Mouse (Mus musculus) heart, embryonic 10.5 days (tissue): ENCODE measurements around the gene Mfsd6l. TPM values are rescaled to one million over a fixed set of nuclear protein-coding genes. Genes with fewer than 3 reads are reported as not detected.

Source experiments
- DNase-seq: peaks from one replicate; pipeline ENCODE4 v3.0.0-alpha.2; 2017; ENCODE audit warnings: low spot score
- H3K27ac ChIP-seq: fragments of 300-500 bp; sonication (generic); 2 replicates; pipeline ENCODE4 v1.5.1; 2016; ENCODE audit warnings: mild to moderate bottlenecking
- H3K27me3 ChIP-seq: fragments of 300-500 bp; sonication (generic); 2 replicates; pipeline ENCODE4 v1.6.1; 2016; ENCODE audit warnings: mild to moderate bottlenecking; ENCODE audit not compliant: poor library complexity, insufficient read depth, severe bottlenecking
- H3K36me3 ChIP-seq: fragments of 300-500 bp; sonication (generic); 2 replicates; pipeline ENCODE4 v1.6.1; 2016; ENCODE audit warnings: mild to moderate bottlenecking, moderate library complexity
- H3K4me1 ChIP-seq: fragments of 300-500 bp; sonication (generic); 2 replicates; pipeline ENCODE4 v1.6.1; 2016; ENCODE audit warnings: mild to moderate bottlenecking
- H3K4me3 ChIP-seq: fragments of 300-500 bp; sonication (generic); 2 replicates; pipeline ENCODE4 v1.5.1; 2016; ENCODE audit warnings: mild to moderate bottlenecking, moderate library complexity
- H3K9me3 ChIP-seq: fragments of 300-500 bp; sonication (generic); 2 replicates; pipeline ENCODE4 v1.6.1; 2016; ENCODE audit warnings: mild to moderate bottlenecking, moderate library complexity
- WGBS: fragments of 180-500 bp; shearing (Covaris S2); methylation state at CpG from one replicate; pipeline ENCODE4 v1.1.7; 2016; 5-methylcytosine and 5-hydroxymethylcytosine counted together
- polyA plus RNA-seq: library from polyadenylated mRNA; unstranded; fragments of >200 nt; fragmentation: Nextera tagmentation; extraction: Ambion mirVana; gene quantifications from 2 replicates; pipeline ENCODE4 v1.2.1, GENCODE M21; 2016

The Mfsd6l gene
- polyA plus RNA-seq, 1 experiment from 2014 or later: 0.16 TPM

DNA sequence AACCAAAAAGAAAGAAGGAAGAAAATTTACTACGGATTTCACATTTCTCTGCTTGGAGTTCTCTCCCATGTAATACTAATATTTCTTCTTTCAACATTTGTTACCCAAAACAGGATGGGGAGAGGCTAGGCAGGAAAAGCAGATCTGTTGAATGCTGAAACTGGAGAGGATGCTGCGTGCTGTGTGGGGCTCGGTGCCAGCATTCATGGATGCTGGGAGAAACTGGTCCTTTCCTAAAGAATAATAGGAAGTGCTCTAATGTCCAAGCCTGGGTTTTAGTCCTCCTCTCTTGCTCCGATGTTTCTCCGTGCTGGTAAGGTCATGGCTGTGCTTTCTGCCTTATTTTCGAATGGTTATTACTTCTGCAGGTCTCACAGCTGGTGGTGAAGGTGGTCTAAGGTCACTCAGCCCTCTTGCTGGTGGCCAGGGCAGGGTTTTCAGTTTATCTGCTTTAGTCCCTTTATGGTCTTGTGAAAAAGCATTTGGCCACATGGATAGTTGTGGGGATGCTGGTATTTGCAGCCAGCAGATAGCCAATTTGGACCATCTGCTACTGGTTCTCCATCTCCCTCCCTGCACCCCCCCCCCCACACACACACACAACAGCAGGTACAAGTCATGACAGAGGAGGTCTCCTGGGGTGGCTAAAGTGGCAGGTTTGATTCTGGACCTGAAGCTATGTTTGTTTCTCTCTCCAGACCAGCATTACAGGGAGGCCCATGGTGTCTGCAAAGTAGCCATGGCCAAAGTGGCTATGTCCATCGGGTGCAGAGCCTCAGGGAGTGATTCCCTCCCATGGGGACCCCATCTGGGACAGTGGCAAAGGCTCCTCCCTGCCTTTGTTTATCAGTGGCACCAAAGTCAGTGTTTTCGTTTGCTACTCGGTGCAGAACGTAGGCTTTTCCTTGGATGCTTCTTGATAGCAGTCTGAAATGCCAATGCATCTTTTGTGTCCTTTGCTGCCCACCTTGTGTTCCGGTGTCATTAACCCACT lies 6.3 kb downstream of the Mfsd6l start:
- no peaks in the 10 kb centered on the region for H3K4me1 ChIP-seq
- no peak overlapping the region for H3K27ac ChIP-seq
- H3K27me3 ChIP-seq: peaks cover 22% of the 10 kb centered on the region
- no peak for DNase-seq
- H3K4me3 ChIP-seq: no peak overlapping the region
- no peaks in the 10 kb centered on the region for H3K9me3 ChIP-seq
- 77% methylated on average over 11 of the region's 11 CpGs for WGBS
- no peaks in the 10 kb centered on the region for H3K36me3 ChIP-seq

GRCm38 (mm10) chr11:68564356-68565031 lies 8.5 kb downstream of the Mfsd6l start:
- H3K4me3 ChIP-seq: no peak overlapping the region
- no peaks in the 10 kb centered on the region for H3K9me3 ChIP-seq
- H3K27me3 ChIP-seq: peaks cover 17% of the 10 kb centered on the region
- 73% methylated on average over 13 of the region's 13 CpGs for WGBS
- H3K36me3 ChIP-seq: no peaks in the 10 kb centered on the region
- DNase-seq: no peak
- H3K27ac ChIP-seq: no peak overlapping the region
- H3K4me1 ChIP-seq: no peaks in the 10 kb centered on the region

DNA sequence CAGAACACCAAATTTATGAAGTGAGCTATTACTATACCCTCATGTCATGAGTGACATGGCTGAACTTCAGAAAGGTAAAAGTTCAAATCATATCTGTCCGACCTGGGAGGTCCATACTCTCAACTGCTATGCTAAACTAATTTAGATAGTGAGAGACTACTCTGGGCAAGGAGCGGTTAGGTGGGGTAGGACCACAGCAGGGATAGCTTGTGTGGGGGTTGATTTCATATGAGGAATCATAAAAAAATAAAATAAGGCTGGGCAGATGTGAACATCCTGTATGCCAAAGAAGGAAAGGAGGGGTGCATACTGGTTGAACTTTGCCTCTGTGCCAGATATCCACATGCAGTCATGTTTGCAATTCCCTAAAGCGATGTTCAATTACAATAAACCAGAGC lies 9.0 kb downstream of the Mfsd6l start:
- H3K27ac ChIP-seq: no peak overlapping the region
- WGBS: 82% methylated on average over 3 of the region's 3 CpGs
- H3K36me3 ChIP-seq: no peaks in the 10 kb centered on the region
- no peaks in the 10 kb centered on the region for H3K9me3 ChIP-seq
- H3K4me1 ChIP-seq: no peaks in the 10 kb centered on the region
- H3K4me3 ChIP-seq: no peak overlapping the region
- peaks cover 17% of the 10 kb centered on the region for H3K27me3 ChIP-seq
- DNase-seq: no peak

GRCm38 (mm10) chr11:68566447-68567059 lies 10.6 kb downstream of the Mfsd6l start:
- Histone ChIP-seq H3K4me3 (peak overlapping the region; percentile 46), H3K27ac (no peak overlapping the region), H3K4me1 (no peaks in the 10 kb centered on the region), H3K27me3 (peaks cover 17% of the 10 kb centered on the region), H3K36me3 (no peaks in the 10 kb centered on the region), H3K9me3 (no peaks in the 10 kb centered on the region)
- DNase-seq: no peak
- WGBS: 25% methylated on average over 17 of the region's 17 CpGs

GRCm38 (mm10) chr11:68570861-68571260 lies 14.9 kb downstream of the Mfsd6l start:
- no peak for DNase-seq
- Histone ChIP-seq H3K4me3 (no peak overlapping the region), H3K4me1 (no peaks in the 10 kb centered on the region), H3K36me3 (no peaks in the 10 kb centered on the region), H3K27ac (no peak overlapping the region), H3K27me3 (peaks cover 9% of the 10 kb centered on the region), H3K9me3 (no peaks in the 10 kb centered on the region)
- 79% methylated on average over 5 of the region's 5 CpGs for WGBS

DNA sequence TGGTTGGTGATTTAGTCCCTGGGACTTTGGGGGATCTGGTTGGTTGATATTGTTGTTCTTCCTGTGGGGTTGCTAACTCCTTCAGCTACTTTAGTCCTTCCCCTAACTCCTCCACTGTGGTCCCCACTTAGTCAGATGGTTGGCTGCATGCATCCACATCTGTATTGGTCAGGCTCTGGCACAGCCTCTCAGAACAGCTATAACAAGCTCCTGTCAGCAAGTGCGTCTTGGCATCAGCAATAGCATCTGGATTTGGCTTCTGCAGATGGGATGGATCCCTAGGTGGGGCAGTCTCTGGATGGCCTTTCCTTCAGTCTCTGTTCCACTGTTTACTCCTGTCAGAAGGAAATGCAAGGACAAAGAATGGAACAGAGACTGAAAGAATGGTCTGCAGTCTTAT lies 21.1 kb downstream of the Mfsd6l start:
- WGBS: 80% methylated on average over 1 of the region's 1 CpGs
- Histone ChIP-seq H3K27me3 (no peaks in the 10 kb centered on the region), H3K36me3 (no peaks in the 10 kb centered on the region)

DNA sequence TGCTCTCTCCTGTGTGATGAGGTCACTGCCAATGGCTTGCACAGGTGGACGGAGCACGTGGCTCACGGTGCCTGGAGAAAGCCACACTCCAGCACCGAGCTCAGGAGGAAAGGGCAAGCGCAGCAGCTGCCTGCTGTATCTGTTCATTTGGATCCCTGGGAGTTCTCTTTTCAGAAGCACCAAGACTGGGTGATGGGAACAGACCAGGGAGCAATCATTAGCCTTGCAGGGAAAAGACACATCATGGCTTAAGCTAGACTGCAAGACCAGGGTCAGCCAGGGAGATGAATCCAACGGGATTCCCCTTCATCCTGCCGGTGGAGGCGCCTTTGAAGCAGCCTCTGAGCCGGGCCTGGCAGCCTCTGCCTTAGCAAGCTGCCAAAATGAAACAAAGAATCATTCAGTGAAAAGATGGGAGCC lies 23.5 kb downstream of the Mfsd6l start:
- Histone ChIP-seq H3K27me3 (no peaks in the 10 kb centered on the region), H3K27ac (no peak overlapping the region), H3K4me3 (no peak overlapping the region), H3K4me1 (no peaks in the 10 kb centered on the region), H3K9me3 (no peaks in the 10 kb centered on the region), H3K36me3 (no peaks in the 10 kb centered on the region)
- WGBS: 40% methylated on average over 9 of the region's 9 CpGs
- no peak for DNase-seq

More for the DNA sequence above, 21.1 kb downstream of the Mfsd6l start:
- Histone ChIP-seq H3K4me3 (no peak overlapping the region), H3K4me1 (no peaks in the 10 kb centered on the region), H3K27ac (no peak overlapping the region), H3K9me3 (no peaks in the 10 kb centered on the region)
- DNase-seq: no peak

GRCm38 (mm10) chr11:68580566-68580965 lies 24.6 kb downstream of the Mfsd6l start:
- no peak for DNase-seq
- Histone ChIP-seq H3K4me3 (no peak overlapping the region), H3K27ac (no peak overlapping the region), H3K36me3 (no peaks in the 10 kb centered on the region), H3K4me1 (no peaks in the 10 kb centered on the region), H3K27me3 (no peaks in the 10 kb centered on the region; the same call in 1 of the 2 replicates), H3K9me3 (no peaks in the 10 kb centered on the region)
- WGBS: 36% methylated on average over 6 of the region's 6 CpGs

DNA sequence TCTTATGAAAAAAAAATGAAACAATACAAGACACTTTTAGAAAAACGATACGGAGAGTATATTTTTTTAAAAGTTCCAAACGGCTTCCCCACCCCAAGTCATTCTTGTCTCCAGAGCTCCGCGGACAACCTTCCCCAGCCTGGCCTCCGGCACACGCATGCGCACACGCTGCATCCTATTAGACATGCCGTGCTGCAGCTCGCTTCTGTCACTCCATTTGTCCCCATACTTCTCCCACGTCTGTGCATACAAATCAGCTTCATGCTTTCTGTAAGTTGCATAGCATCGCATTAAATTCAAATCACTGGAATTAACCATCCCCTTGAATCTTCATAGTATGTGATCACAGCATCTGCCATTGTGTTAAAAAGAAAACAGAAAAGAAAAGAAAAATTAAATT lies 27.2 kb downstream of the Mfsd6l start:
- no peak for DNase-seq
- 89% methylated on average over 13 of the region's 13 CpGs for WGBS
- Histone ChIP-seq H3K9me3 (no peaks in the 10 kb centered on the region), H3K36me3 (no peaks in the 10 kb centered on the region), H3K27me3 (no peaks in the 10 kb centered on the region; the same call in 1 of the 2 replicates), H3K4me3 (no peak overlapping the region), H3K27ac (no peak overlapping the region), H3K4me1 (0 out of 2 replicates have a peak, but pooled peaks cover 6% of the 10 kb centered on the region)

DNA sequence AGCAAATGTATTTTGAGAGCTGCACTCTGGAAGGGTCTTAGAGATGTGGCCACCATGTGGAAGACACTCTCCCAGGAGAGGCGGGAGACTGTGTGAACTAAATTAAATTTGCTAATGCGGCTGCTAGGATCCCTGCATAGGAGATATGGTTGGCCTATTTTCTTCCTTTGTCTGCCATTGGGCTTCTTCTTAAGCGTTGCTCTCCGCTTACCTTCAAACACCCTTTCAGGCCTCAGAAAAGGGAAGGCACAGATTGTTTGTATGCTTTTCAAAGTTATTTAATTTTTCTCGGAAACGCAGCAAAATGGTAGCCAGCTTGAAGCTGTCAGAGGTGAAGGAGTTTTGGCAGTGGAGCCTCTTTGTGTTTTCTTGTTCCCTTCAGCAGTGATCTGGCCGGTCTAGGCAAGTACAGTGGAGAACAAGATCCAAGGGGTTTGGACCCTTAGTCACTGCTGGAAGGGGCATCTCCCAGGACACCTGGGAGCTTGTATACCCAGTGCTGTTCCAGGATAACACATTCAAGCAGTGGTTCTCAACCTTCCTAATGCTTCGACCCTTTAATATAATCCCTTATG lies 28.0 kb downstream of the Mfsd6l start:
- no peak for DNase-seq
- H3K27ac ChIP-seq: no peak overlapping the region
- no peaks in the 10 kb centered on the region for H3K36me3 ChIP-seq
- no peak overlapping the region for H3K4me3 ChIP-seq
- 0 out of 2 replicates have a peak, but pooled peaks cover 6% of the 10 kb centered on the region for H3K4me1 ChIP-seq
- H3K27me3 ChIP-seq: no peaks in the 10 kb centered on the region; the same call in 1 of the 2 replicates
- H3K9me3 ChIP-seq: no peaks in the 10 kb centered on the region
- WGBS: 70% methylated on average over 8 of the region's 8 CpGs

DNA sequence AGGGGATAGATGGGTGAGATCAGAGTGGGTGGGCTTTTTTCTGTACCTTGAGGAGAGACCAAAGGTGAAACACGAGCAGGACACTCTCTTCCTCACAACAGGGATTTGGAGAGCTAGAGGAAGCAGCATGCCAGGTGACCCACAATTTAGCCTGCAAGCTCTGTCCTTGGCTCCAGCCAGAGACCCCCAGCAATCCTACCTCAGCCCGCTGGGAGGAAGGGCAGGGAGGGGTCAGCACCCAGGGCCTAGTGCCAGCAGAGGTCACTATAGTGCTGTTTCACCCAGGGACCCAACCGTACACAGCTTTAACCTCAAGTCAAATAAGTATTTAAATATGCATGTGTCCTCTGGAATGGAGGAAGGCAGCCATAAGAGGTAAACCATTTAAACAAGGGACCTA lies 29.9 kb downstream of the Mfsd6l start:
- Histone ChIP-seq H3K36me3 (no peaks in the 10 kb centered on the region), H3K27ac (0 out of 2 replicates have a peak overlapping the region, but pooled peaks have one; percentile 45), H3K27me3 (no peaks in the 10 kb centered on the region; the same call in 1 of the 2 replicates), H3K4me3 (no peak overlapping the region), H3K9me3 (no peaks in the 10 kb centered on the region), H3K4me1 (peaks cover 19% of the 10 kb centered on the region)
- 9% methylated on average over 3 of the region's 3 CpGs for WGBS
- DNase-seq: no peak

DNA sequence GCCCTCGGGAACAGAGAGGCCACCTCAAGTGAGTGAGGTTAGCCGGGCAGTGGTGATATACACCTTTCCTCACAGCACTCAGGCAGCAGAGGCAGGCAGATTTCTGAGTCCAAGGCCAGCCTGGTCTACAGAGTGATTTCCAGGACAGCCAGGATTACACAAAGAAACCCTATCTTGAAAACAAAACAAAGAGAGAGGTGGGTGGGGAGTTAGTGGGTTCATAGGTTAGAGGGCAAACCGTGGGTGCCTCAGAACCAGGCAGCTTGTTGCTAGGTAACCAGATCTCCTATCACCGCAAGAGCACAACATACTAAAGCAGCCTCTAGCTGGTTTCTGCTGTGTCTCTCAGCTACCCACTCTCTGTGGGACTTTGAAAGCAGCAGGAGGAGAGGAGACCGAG lies 30.7 kb downstream of the Mfsd6l start, which contains the start of gene Ccdc42:
Gene Ccdc42 (plus strand): TSS at position 301 of the 400 bp plus-strand sequence.
- 64% methylated on average over 5 of the region's 5 CpGs for WGBS
- Histone ChIP-seq H3K36me3 (no peaks in the 10 kb centered on the region), H3K4me3 (no peak within 1 kb of the TSS)

More for the DNA sequence above, 30.7 kb downstream of the Mfsd6l start, which contains the start of gene Ccdc42:
- no peaks in the 10 kb centered on the region; the same call in 1 of the 2 replicates for H3K27me3 ChIP-seq
- peaks cover 28% of the 10 kb centered on the region for H3K4me1 ChIP-seq
- no peaks in the 10 kb centered on the region for H3K9me3 ChIP-seq
- peak within 1 kb of the TSS; percentile 45; the same call in 1 of the 2 replicates for H3K27ac ChIP-seq
- no peak for DNase-seq
